Mouse (Mus musculus) limb, embryonic 12.5 days (tissue): ENCODE measurements at regions not wholly inside any gene's neighbourhood (a gene's known extent, or its start where the extent isn't known, plus 50 kb on each side); places are given as distances from the start of the nearest gene placed in this dataset.
A peak's percentile ranks its signal among the peaks of the same experiment; 100 is the strongest.

ENCODE experiments used
- ATAC-seq: fragments of 200-750 bp; cut with Nextera tagmentation; 2 replicates; pipeline ENCODE4 v1.8.0; 2017; ENCODE audit warnings: low read depth, moderate TSS enrichment; ENCODE audit not compliant: insufficient number of reproducible peaks, insufficient read depth, low FRiP score, low TSS enrichment
- H3K27ac ChIP-seq: fragments of 300-500 bp; sonication (generic); 2 replicates; pipeline ENCODE4 v1.5.1; 2016; ENCODE audit warnings: mild to moderate bottlenecking, moderate library complexity
- H3K27me3 ChIP-seq: fragments of 300-500 bp; sonication (generic); 2 replicates; pipeline ENCODE4 v1.6.1; 2016; ENCODE audit warnings: mild to moderate bottlenecking, moderate library complexity
- H3K36me3 ChIP-seq: fragments of 300-500 bp; sonication (generic); 2 replicates; pipeline ENCODE4 v1.6.1; 2016; ENCODE audit warnings: mild to moderate bottlenecking, moderate library complexity
- H3K4me1 ChIP-seq: fragments of 300-500 bp; sonication (generic); replicated peaks from 2 replicates; pipeline ENCODE4 v1.6.1; 2016
- H3K4me2 ChIP-seq: fragments of 300-500 bp; sonication (generic); 2 replicates; pipeline ENCODE4 v1.6.1; 2016; ENCODE audit warnings: mild to moderate bottlenecking, moderate library complexity
- H3K4me3 ChIP-seq: fragments of 300-500 bp; sonication (generic); replicated peaks from 2 replicates; pipeline ENCODE4 v1.5.1; 2016; ENCODE audit warnings: mild to moderate bottlenecking
- H3K9ac ChIP-seq: fragments of 300-500 bp; sonication (generic); replicated peaks from 2 replicates; pipeline ENCODE4 v1.6.1; 2016; ENCODE audit warnings: mild to moderate bottlenecking, moderate library complexity
- H3K9me3 ChIP-seq: fragments of 300-500 bp; sonication (generic); 2 replicates; pipeline ENCODE4 v1.6.1; 2016; ENCODE audit warnings: mild to moderate bottlenecking, moderate library complexity
- WGBS: fragments of 180-500 bp; shearing (Covaris S2); methylation state at CpG from one replicate; pipeline ENCODE4 v1.1.7; 2016; 5-methylcytosine and 5-hydroxymethylcytosine counted together

DNA sequence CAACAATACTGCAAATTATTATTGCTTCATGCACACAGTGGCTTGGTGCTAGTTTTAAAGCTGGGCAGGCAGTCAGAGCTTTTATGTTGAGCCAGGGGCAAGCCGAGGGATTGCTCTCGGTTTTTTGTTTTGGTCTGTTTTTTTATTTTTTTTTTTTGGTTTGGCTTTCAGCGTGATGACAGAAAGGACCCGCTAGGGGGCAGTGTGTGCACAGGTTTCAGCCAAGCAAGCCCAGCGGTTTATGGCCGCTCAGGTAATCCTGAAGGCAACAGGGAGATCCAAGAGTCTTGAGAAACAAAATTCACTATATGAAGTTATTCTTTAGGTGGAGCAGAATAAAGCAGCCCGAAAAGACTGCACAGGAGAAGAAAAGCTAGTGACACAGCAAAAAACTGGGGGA is 261.6 kb upstream of the Pard3b start:
- no peak overlapping the region for H3K4me2 ChIP-seq

GRCm38 (mm10) chr1:61378240-61378639 is 260.4 kb upstream of the Pard3b start:
- Histone ChIP-seq H3K4me2 (no peak overlapping the region), H3K9me3 (no peaks in the 10 kb centered on the region), H3K4me1 (peaks cover 17% of the 10 kb centered on the region), H3K36me3 (no peaks in the 10 kb centered on the region), H3K9ac (no peak overlapping the region), H3K27me3 (peaks cover 10% of the 10 kb centered on the region; the same call in 1 of the 2 replicates), H3K4me3 (no peak overlapping the region), H3K27ac (no peak overlapping the region)
- 66% methylated on average over 8 of the region's 8 CpGs for WGBS
- no peak for ATAC-seq

More for the DNA sequence above, 261.6 kb upstream of the Pard3b start:
- Histone ChIP-seq H3K4me1 (peaks cover 17% of the 10 kb centered on the region), H3K9me3 (no peaks in the 10 kb centered on the region), H3K4me3 (no peak overlapping the region), H3K36me3 (no peaks in the 10 kb centered on the region), H3K9ac (no peak overlapping the region), H3K27ac (no peak overlapping the region), H3K27me3 (peaks cover 10% of the 10 kb centered on the region; the same call in 1 of the 2 replicates)
- ATAC-seq = no peak
- 1% methylated on average over 7 of the region's 7 CpGs for WGBS

- Histone ChIP-seq H3K4me3 (no peak overlapping the region), H3K36me3 (no peaks in the 10 kb centered on the region), H3K27ac (no peak overlapping the region), H3K9me3 (no peaks in the 10 kb centered on the region), H3K27me3 (peaks cover 10% of the 10 kb centered on the region; the same call in 1 of the 2 replicates), H3K9ac (no peak overlapping the region), H3K4me2 (0 out of 2 replicates have a peak overlapping the region, but pooled peaks have one; percentile 4), H3K4me1 (peaks cover 17% of the 10 kb centered on the region)
- ATAC-seq = no peak
- 57% methylated on average over 21 of the region's 21 CpGs for WGBS
Measured at GRCm38 (mm10) chr1:61379771-61380517, 258.7 kb upstream of the Pard3b start.

DNA sequence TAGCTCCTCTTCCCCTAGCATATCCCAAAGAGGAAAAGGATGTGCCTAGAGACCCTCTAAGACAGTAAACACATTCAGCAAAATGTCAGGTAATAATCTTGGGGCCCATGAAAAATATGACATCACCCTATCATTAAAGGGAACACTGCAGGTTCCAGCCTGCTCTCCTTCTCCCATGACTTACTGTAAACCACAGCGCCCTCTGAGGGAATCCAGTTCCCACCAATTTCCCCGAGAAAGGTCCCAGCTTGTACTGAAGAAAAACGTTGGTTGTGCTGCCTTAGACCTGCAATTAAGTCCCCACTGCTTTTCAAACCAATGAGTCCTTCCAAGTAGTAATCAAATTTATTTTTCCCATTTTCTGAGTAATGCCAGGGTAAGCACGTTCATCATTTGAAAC is 251.0 kb upstream of the Pard3b start:
- no peak overlapping the region for H3K9ac ChIP-seq
- no peaks in the 10 kb centered on the region for H3K36me3 ChIP-seq
- ATAC-seq = no peak
- H3K4me2 ChIP-seq = no peak overlapping the region
- H3K27me3 ChIP-seq = no peaks in the 10 kb centered on the region
- WGBS = 49% methylated on average over 4 of the region's 4 CpGs
- no peak overlapping the region for H3K27ac ChIP-seq
- H3K4me1 ChIP-seq = no peaks in the 10 kb centered on the region
- H3K4me3 ChIP-seq = no peak overlapping the region
- no peaks in the 10 kb centered on the region for H3K9me3 ChIP-seq

DNA sequence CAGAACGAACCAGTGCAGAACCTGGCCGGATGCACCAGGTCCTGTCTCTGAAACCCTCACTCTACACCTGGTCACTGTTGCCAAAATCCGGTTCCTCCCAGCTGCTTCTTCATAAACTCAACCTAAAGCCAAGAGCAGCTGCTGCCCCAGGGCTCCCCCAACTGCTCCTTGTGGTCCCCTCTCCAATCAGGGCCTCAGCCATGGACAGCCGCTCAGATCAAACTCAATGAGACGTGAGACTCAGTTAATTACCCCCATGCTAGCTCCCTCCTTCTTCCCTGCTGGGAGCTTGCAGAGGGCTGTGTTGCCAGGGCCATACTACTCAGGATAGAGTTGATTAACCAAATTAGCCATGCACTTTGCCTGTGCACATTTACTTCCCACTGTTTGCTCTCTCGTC is 240.8 kb upstream of the Pard3b start:
- peaks cover 8% of the 10 kb centered on the region; the same call in 1 of the 2 replicates for H3K4me1 ChIP-seq

GRCm38 (mm10) chr1:61402339-61402738 is 236.3 kb upstream of the Pard3b start:
- Histone ChIP-seq H3K27me3 (peaks cover 3% of the 10 kb centered on the region; the same call in 1 of the 2 replicates), H3K9ac (no peak overlapping the region)
- WGBS = 30% methylated on average over 8 of the region's 8 CpGs

More for the DNA sequence above, 240.8 kb upstream of the Pard3b start:
- ATAC-seq = no peak
- no peak overlapping the region for H3K4me2 ChIP-seq
- H3K9me3 ChIP-seq = no peaks in the 10 kb centered on the region
- no peak overlapping the region for H3K27ac ChIP-seq
- H3K27me3 ChIP-seq = peaks cover 3% of the 10 kb centered on the region; the same call in 1 of the 2 replicates
- H3K36me3 ChIP-seq = no peaks in the 10 kb centered on the region
- H3K4me3 ChIP-seq = no peak overlapping the region
- no peak overlapping the region for H3K9ac ChIP-seq
- 43% methylated on average over 6 of the region's 6 CpGs for WGBS

DNA sequence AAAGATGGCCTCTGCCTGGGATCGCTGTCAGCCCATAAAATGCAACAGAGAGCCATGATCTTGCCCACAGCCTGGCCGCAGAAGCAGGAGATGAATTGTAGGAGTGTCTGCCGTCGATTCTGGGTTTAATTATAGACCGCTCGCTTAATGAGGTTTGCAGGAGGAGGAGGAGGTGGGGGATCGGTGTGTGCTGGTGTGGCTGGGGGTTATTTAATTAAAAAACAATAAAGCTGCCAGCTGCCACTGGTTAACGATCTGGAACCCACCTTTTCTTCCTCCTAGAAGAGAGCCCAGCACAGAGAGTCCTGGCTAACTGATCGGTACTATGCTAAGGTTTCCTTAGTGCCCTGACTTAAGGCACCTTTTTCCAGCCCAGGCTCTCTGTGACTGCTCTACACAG is 231.4 kb upstream of the Pard3b start:
- H3K4me1 ChIP-seq = peaks cover 17% of the 10 kb centered on the region
- ATAC-seq = no peak; the same call in 1 of the 2 replicates
- no peaks in the 10 kb centered on the region for H3K9me3 ChIP-seq

More at GRCm38 (mm10) chr1:61402339-61402738, 236.3 kb upstream of the Pard3b start:
- H3K4me1 ChIP-seq = peaks cover 15% of the 10 kb centered on the region
- H3K36me3 ChIP-seq = no peaks in the 10 kb centered on the region
- H3K4me3 ChIP-seq = peak overlapping the region; percentile 4; the same call in 1 of the 2 replicates
- H3K9me3 ChIP-seq = no peaks in the 10 kb centered on the region
- H3K4me2 ChIP-seq = peak overlapping the region; percentile 40
- H3K27ac ChIP-seq = no peak overlapping the region
- no peak for ATAC-seq

DNA sequence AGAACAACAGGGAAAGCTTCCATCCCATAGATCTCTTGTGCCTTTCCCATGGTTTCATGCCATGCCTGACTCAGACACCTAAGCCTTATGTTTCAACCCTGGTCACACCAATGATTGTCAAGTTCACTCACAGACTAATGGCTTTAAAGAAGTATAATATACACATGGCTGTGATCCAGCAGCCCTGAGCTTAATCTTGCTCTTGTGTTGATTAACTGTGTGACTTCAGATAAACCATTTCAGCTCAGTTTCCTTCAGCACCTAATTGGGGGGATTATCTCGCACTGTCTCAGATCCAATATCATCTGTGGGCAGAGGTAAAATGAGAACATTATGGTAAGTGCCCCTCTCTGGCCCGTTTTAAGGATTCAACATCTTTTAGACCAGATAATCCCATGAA is 223.9 kb upstream of the Pard3b start:
- 43% methylated on average over 2 of the region's 2 CpGs for WGBS
- H3K9ac ChIP-seq = no peak overlapping the region
- no peaks in the 10 kb centered on the region for H3K9me3 ChIP-seq
- H3K27ac ChIP-seq = no peak overlapping the region
- H3K4me1 ChIP-seq = peaks cover 5% of the 10 kb centered on the region; the same call in 1 of the 2 replicates
- no peak for ATAC-seq
- no peak overlapping the region for H3K4me3 ChIP-seq
- no peak overlapping the region for H3K4me2 ChIP-seq
- no peaks in the 10 kb centered on the region for H3K27me3 ChIP-seq
- no peaks in the 10 kb centered on the region for H3K36me3 ChIP-seq

More for the DNA sequence above, 231.4 kb upstream of the Pard3b start:
- Histone ChIP-seq H3K4me2 (peak overlapping the region; percentile 21; the same call in 1 of the 2 replicates), H3K27me3 (peaks cover 2% of the 10 kb centered on the region; the same call in 1 of the 2 replicates), H3K27ac (no peak overlapping the region), H3K4me3 (no peak overlapping the region), H3K36me3 (no peaks in the 10 kb centered on the region), H3K9ac (no peak overlapping the region)
- WGBS = 4% methylated on average over 9 of the region's 9 CpGs

- 59% methylated on average over 20 of the region's 20 CpGs for WGBS
- Histone ChIP-seq H3K4me3 (no peak overlapping the region), H3K36me3 (no peaks in the 10 kb centered on the region), H3K27me3 (no peaks in the 10 kb centered on the region), H3K9me3 (no peaks in the 10 kb centered on the region), H3K9ac (no peak overlapping the region), H3K4me1 (peaks cover 5% of the 10 kb centered on the region; the same call in 1 of the 2 replicates), H3K27ac (no peak overlapping the region), H3K4me2 (no peak overlapping the region)
- no peak; the same call in 1 of the 2 replicates for ATAC-seq
Measured at GRCm38 (mm10) chr1:61415426-61416195, 223.0 kb upstream of the Pard3b start.

- no peak overlapping the region for H3K4me3 ChIP-seq
- no peak overlapping the region for H3K4me2 ChIP-seq
- H3K36me3 ChIP-seq = no peaks in the 10 kb centered on the region
- no peak overlapping the region for H3K9ac ChIP-seq
- H3K9me3 ChIP-seq = no peaks in the 10 kb centered on the region
- H3K27me3 ChIP-seq = no peaks in the 10 kb centered on the region
- no peak for ATAC-seq
- H3K4me1 ChIP-seq = peaks cover 5% of the 10 kb centered on the region; the same call in 1 of the 2 replicates
- WGBS = 64% methylated on average over 5 of the region's 5 CpGs
- H3K27ac ChIP-seq = no peak overlapping the region
Measured at GRCm38 (mm10) chr1:61418396-61418795, 220.2 kb upstream of the Pard3b start.

GRCm38 (mm10) chr1:61419839-61420238 is 218.8 kb upstream of the Pard3b start:
- no peak overlapping the region for H3K27ac ChIP-seq
- 52% methylated on average over 6 of the region's 6 CpGs for WGBS
- H3K4me3 ChIP-seq = no peak overlapping the region
- H3K36me3 ChIP-seq = no peaks in the 10 kb centered on the region
- ATAC-seq = no peak
- peaks cover 5% of the 10 kb centered on the region; the same call in 1 of the 2 replicates for H3K4me1 ChIP-seq
- H3K9ac ChIP-seq = no peak overlapping the region
- H3K27me3 ChIP-seq = no peaks in the 10 kb centered on the region
- H3K9me3 ChIP-seq = no peaks in the 10 kb centered on the region
- no peak overlapping the region for H3K4me2 ChIP-seq
